Mouse (Mus musculus): Measurements from ENCODE around the gene Myoc. TPM values are rescaled to one million over a fixed set of nuclear protein-coding genes. Genes with fewer than 3 reads are reported as not detected.

Gene Myoc
- total and polyA plus RNA-seq, 3 experiments: 2.5 to 4.9 (median 3.3) TPM

GRCm38 (mm10) chr1:162601288-162601687 lies 37.7 kb upstream of the Myoc start:
- Histone ChIP-seq H3K36me3 (ENCODE audit: control insufficient read depth, insufficient read depth, low read length) (no peaks in the 10 kb centered on the region; the same call in 1 of the 2 replicates), H3K27ac (no peak overlapping the region), H3K27me3 (ENCODE audit: control insufficient read depth, insufficient read depth, low read length) (no peaks in the 10 kb centered on the region), H3K4me3 (no peak overlapping the region), H3K9ac (ENCODE audit: low read depth, low read length) (no peak overlapping the region), H3K4me1 (ENCODE audit: control insufficient read depth, insufficient read depth, low read length) (no peaks in the 10 kb centered on the region), H3K79me2 (replicated peaks; ENCODE audit: control insufficient read depth, insufficient read depth, low read length) (no peaks in the 10 kb centered on the region)
- intact Hi-C loops (cut with DNase I): no loop called here
- TF ChIP-seq CTCF (IDR thresholded peaks at IDR 0.05) (no peak), EP300 (IDR thresholded peaks at IDR 0.05; ENCODE audit: insufficient read depth, low read depth, low read length) (no peak), POLR2A (IDR thresholded peaks at IDR 0.05; ENCODE audit: insufficient read depth, low read depth, low read length) (no peak)
- WGBS: 84% methylated on average over 4 of the region's 4 CpGs
- no peak for DNase-seq

DNA sequence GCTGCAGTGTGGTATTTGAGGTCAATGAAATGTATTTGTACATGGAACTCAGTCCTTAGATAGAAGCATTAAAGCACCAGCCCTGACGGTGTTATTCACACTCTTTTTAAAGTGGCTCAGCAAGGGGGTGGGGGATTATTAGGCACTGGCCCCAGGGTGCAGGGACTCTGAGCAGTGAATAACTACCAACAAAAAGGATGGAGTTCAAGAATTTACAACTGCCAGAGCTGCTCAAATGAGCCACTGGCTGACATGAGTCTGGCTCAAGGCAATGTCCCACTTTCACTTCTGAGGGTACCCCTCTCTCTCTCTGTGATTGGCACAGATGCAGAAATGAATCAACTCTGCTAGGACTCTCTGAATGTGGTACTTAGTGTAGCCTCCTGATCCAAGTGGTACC lies 30.8 kb upstream of the Myoc start:
- 26% methylated on average over 1 of the region's 1 CpGs for WGBS
- Histone ChIP-seq H3K9ac (ENCODE audit: low read depth, low read length) (no peak overlapping the region), H3K4me1 (ENCODE audit: control insufficient read depth, insufficient read depth, low read length) (no peaks in the 10 kb centered on the region), H3K27ac (no peak overlapping the region), H3K36me3 (ENCODE audit: control insufficient read depth, insufficient read depth, low read length) (no peaks in the 10 kb centered on the region), H3K4me3 (no peak overlapping the region), H3K27me3 (ENCODE audit: control insufficient read depth, insufficient read depth, low read length) (no peaks in the 10 kb centered on the region), H3K79me2 (replicated peaks; ENCODE audit: control insufficient read depth, insufficient read depth, low read length) (no peaks in the 10 kb centered on the region)
- intact Hi-C loops (cut with DNase I): no loop called here
- DNase-seq: no peak
- TF ChIP-seq CTCF (IDR thresholded peaks at IDR 0.05): no peak

DNA sequence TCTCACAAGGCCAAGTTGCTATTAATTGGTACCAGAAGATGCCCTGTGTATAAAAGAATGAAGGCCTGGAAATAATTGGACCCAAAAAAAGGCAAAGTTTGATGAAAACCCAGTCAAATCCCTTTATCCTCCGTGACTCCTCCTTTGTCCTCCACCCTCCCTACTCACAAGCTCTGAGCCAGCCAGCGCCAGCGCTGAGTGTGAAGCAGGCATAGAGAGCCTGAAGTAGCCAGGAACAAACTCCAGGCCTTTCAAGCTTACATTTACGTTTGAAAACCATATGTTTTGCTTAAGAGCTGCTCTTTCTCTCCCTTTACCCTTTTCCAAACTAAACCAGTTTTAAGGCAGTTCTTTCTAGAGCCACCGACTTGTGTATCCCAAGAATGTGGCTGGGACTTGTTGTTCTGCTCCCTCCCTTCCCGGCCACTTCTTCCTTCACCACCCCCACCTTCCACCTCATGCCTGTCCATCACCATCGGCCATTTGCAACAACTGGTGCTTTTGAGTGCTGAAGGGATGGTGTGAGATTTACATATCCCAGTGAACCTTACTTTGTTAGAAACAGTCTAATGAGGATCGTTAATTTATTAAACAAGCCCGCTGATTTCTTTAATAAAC lies 29.2 kb upstream of the Myoc start:
- H3K4me3 ChIP-seq: no peak overlapping the region
- no peaks in the 10 kb centered on the region for H3K27me3 ChIP-seq (ENCODE audit: control insufficient read depth, insufficient read depth, low read length)
- WGBS: 45% methylated on average over 9 of the region's 9 CpGs
- H3K36me3 ChIP-seq (ENCODE audit: control insufficient read depth, insufficient read depth, low read length): no peaks in the 10 kb centered on the region
- TF ChIP-seq CTCF (IDR thresholded peaks at IDR 0.05): no peak
- no peak for TF ChIP-seq EP300 (IDR thresholded peaks at IDR 0.05; ENCODE audit: insufficient read depth, low read depth, low read length)
- TF ChIP-seq POLR2A (IDR thresholded peaks at IDR 0.05; ENCODE audit: insufficient read depth, low read depth, low read length): no peak
- DNase-seq: no peak
- no peak overlapping the region for H3K9ac ChIP-seq (ENCODE audit: low read depth, low read length)
- no peaks in the 10 kb centered on the region for H3K4me1 ChIP-seq (ENCODE audit: control insufficient read depth, insufficient read depth, low read length)
- intact Hi-C loops (cut with DNase I): no loop called here
- H3K79me2 ChIP-seq (replicated peaks; ENCODE audit: control insufficient read depth, insufficient read depth, low read length): no peaks in the 10 kb centered on the region
- no peak overlapping the region for H3K27ac ChIP-seq

DNA sequence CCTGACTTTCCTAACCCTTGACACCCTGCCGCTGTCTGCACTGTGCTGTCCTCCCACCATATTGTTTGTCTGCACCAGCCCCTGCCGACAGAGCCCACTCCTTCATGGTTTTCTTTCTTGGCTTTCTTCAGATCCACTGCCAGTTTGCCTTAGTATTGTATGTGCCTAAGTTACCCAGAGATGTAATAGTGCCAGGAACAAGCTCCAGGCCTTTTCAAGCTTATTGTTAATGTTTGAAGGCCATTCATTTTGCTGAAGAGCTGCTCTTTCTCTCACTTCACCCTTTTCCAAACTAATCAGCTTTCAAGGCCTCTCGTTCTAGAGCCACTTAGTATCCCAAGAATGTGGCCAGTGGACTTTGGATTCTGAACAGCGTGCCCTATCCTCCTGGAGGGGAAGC lies 27.8 kb upstream of the Myoc start:
- no peaks in the 10 kb centered on the region for H3K27me3 ChIP-seq (ENCODE audit: control insufficient read depth, insufficient read depth, low read length)
- DNase-seq: no peak
- 76% methylated on average over 4 of the region's 4 CpGs for WGBS

DNA sequence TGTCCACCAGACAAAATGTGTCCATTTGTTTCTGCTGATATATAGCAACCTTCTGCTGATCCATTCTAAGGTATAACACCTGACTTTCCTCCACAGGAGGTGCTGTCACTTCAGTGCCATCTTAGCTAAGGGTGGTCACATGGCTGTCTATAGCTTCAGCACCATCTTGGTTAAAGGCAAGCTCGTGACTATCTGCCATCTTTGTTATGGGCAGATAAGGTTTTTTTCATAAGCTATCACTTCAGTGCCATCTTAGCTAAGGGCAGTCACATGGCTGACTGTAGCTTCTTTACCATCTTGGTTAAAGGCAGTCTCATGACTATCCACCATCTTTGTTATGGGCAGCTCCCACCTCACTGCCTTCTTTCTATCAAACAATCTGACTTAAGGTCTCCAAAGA lies 23.4 kb upstream of the Myoc start:
- DNase-seq: no peak
- Histone ChIP-seq H3K27ac (no peak overlapping the region), H3K4me3 (no peak overlapping the region), H3K27me3 (ENCODE audit: control insufficient read depth, insufficient read depth, low read length) (no peaks in the 10 kb centered on the region), H3K4me1 (ENCODE audit: control insufficient read depth, insufficient read depth, low read length) (no peaks in the 10 kb centered on the region), H3K36me3 (ENCODE audit: control insufficient read depth, insufficient read depth, low read length) (no peaks in the 10 kb centered on the region), H3K9ac (ENCODE audit: low read depth, low read length) (no peak overlapping the region), H3K79me2 (replicated peaks; ENCODE audit: control insufficient read depth, insufficient read depth, low read length) (no peaks in the 10 kb centered on the region)
- 82% methylated on average over 1 of the region's 1 CpGs for WGBS
- intact Hi-C loops (cut with DNase I): no loop called here
- TF ChIP-seq CTCF (IDR thresholded peaks at IDR 0.05): no peak
- no peak for TF ChIP-seq EP300 (IDR thresholded peaks at IDR 0.05; ENCODE audit: insufficient read depth, low read depth, low read length)
- no peak for TF ChIP-seq POLR2A (IDR thresholded peaks at IDR 0.05; ENCODE audit: insufficient read depth, low read depth, low read length)

More for the DNA sequence above, 27.8 kb upstream of the Myoc start:
- H3K79me2 ChIP-seq (replicated peaks; ENCODE audit: control insufficient read depth, insufficient read depth, low read length): no peaks in the 10 kb centered on the region
- intact Hi-C loops (cut with DNase I): no loop called here
- H3K4me3 ChIP-seq: no peak overlapping the region
- TF ChIP-seq EP300 (IDR thresholded peaks at IDR 0.05; ENCODE audit: insufficient read depth, low read depth, low read length) (no peak), POLR2A (IDR thresholded peaks at IDR 0.05; ENCODE audit: insufficient read depth, low read depth, low read length) (no peak), CTCF (IDR thresholded peaks at IDR 0.05) (no peak)
- no peaks in the 10 kb centered on the region for H3K36me3 ChIP-seq (ENCODE audit: control insufficient read depth, insufficient read depth, low read length)
- H3K4me1 ChIP-seq (ENCODE audit: control insufficient read depth, insufficient read depth, low read length): no peaks in the 10 kb centered on the region
- H3K27ac ChIP-seq: no peak overlapping the region
- H3K9ac ChIP-seq (ENCODE audit: low read depth, low read length): no peak overlapping the region

GRCm38 (mm10) chr1:162620487-162620886 lies 18.5 kb upstream of the Myoc start:
- no peaks in the 10 kb centered on the region for H3K27me3 ChIP-seq (ENCODE audit: control insufficient read depth, insufficient read depth, low read length)
- no peak for DNase-seq
- no peak overlapping the region for H3K4me3 ChIP-seq
- no peak overlapping the region for H3K27ac ChIP-seq
- TF ChIP-seq POLR2A (IDR thresholded peaks at IDR 0.05; ENCODE audit: insufficient read depth, low read depth, low read length) (no peak), EP300 (IDR thresholded peaks at IDR 0.05; ENCODE audit: insufficient read depth, low read depth, low read length) (no peak), CTCF (IDR thresholded peaks at IDR 0.05) (peak; percentile 61)
- H3K4me1 ChIP-seq (ENCODE audit: control insufficient read depth, insufficient read depth, low read length): no peaks in the 10 kb centered on the region; the same call in 1 of the 2 replicates
- intact Hi-C loops (cut with DNase I): no loop called here
- H3K36me3 ChIP-seq (ENCODE audit: control insufficient read depth, insufficient read depth, low read length): no peaks in the 10 kb centered on the region
- no peak overlapping the region for H3K9ac ChIP-seq (ENCODE audit: low read depth, low read length)
- WGBS: 67% methylated on average over 4 of the region's 4 CpGs
- no peaks in the 10 kb centered on the region for H3K79me2 ChIP-seq (replicated peaks; ENCODE audit: control insufficient read depth, insufficient read depth, low read length)
